In the genomic region with DNA sequence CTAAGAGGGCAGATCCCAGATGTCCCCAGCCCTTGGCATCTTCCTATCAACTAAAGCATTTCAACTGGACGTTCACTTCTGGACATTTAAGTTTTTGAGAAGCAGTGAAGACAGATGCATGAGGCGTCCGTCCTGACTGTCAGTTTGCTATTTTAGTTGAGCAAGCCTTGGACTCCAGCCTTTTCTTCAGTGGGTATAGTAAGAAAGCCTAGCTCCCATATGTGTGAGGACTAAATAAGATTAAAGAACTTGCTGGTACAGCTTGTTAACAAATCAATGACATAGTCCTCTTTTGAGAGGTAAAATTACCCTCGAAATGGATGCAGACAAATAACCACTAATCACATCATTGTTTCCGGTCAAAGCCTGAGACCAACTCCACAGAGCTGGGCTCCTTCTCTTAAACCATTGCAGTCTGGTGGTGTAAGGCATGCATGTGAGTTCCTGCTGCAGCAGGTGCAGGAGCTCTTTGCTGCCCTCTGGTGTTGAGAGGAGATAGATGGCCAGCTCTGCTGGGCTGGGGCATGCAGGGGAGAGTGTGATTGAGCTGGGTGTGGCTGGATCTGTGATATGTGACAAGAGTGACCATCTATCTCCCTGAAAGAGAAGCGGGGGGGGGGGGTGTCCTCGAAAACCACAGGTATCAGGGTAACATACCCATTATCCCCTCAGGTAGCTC, we compare ENCODE assay signal across 1 mouse cellular context.
TF ChIP-seq lines count a peak whose summit lies in the region.

No protein-coding gene starts in this region.

TF ChIP-seq in C2C12, 6 proteins besides CTCF, POLR2A, EP300 and RAD21 (continued from another document):
- TF ChIP-seq MYOG (IDR thresholded peaks at IDR 0.05; ENCODE audit: control insufficient read depth, extremely low read depth, insufficient read length): no peak
TF ChIP-seq in C2C12: peak in this region for 1.
